Mouse (Mus musculus): ENCODE data around the gene Limch1. TPM values are rescaled to one million over a fixed set of nuclear protein-coding genes. Genes with fewer than 3 reads are reported as not detected.

Gene Limch1
- polyA plus RNA-seq, 1 experiment from 2014 or later = 12.9 TPM

DNA sequence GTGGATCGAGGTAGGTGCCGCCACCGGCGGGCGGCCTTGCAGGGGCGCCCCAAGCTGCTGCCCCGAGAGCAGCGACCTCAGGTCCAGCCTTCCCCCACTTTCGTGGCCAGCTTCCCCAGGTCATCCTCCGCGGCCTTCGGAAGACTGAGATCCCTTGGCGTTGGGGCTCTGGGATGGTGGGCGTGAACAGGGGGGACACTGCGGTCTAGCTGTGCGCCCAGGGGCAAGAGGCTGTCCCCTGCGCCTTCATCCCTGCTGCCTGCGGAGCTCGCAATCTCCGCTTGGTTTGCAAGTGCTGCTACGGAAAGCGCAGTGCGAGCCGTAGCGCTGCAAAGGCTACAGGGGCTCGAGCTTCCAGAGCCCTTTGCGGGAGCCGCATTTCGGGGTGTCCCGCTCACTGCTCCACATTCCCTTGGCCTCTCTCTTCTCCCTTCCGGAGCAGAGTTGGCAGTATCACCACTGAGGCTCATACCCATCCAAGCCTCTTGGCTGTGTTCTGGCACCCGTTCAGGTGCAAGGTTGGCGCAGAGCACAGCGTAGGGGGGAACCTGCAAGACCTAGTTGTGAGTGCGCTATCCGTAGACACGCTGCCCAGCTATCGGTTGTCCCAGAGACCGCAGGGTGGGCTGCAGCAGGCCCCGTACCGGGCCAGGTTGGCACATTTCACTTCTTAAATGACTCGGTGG, 512 bp downstream of the Limch1 start:
- DNase-seq (ENCODE audit: low spot score) = no peak

DNA sequence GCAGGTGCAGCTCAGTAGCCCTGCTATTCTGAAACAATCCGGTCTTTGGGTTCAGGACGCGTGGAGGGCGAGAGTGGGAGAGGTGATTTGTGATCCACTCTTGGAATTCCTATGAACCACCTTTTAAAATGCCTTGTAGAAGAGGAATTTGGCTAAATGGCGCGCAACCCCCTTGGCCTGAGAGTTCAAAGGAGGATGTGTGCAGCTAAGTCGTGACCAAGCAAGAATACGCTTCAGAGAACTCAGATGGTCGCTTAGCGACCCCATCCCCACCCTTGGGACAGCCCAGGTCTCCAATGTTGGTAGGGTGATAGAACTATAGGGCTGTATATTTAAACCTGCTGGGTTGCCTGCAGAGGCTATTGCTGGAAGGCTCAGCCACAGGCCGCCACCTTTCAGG, 1.1 kb downstream of the Limch1 start:
- DNase-seq (ENCODE audit: low spot score) = no peak

DNA sequence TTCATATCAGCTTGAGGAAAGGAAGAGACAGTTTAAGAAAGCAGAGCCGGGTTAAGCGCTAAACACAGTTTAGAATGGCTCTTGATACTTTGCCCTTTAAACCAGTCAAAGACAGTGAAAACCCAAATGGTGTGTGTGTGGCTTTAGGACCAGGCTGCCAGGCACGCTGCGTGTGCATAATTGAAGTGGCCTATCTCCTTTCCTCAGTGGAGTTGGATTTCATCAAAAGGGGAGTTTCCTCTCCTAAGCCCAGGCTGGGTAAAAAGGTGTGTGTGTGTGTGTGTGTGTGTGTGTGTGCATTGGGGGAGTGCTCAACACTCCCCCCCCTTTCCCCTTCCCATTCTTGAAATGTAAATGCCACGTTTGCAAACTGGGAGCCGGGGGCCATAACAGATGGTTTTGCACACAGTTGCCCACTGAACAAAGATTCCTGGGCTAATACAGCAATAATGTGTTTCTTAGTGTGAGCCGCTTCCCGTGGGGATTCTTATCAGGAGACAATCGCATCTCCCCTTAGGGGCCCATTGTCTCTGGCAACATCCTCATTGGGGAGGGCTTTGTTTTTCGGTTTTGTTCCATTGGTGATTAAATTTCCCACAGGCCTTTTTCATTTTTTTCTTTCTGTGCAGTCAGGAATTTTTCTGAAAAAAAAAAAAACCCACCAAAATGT, 2.3 kb downstream of the Limch1 start:
- no peak for DNase-seq (ENCODE audit: low spot score)

DNA sequence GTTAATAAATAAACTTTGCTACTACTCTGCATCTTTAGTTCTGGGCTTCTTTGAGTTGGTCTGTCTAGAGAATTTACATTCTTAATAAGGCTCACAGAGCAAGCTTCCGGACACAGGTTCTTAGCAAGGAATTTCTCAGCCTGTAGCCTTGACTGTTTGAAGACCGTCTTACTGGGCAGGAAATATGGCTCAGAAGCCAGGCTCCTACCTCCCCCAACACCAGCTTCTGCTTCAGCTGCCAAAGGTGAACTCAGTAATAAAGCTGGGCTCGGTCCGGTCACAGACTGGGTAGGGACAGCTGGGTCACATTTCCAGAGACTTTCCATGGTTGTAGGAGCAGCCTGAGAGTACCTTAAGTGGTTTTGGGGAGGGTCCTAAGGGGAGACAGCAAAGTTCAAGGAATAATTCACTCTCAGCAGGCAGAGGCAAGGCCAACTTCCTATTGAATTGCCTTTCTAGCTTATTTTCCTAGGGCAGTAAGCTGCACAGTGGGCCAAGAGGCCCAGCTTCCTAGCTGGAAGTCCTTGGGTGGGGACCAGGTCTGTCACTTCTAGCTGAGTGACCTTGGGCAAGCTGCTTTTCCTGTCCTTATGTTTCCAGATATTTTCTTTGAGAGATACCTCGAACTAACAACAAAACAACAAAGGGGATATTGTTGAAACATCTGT, 3.0 kb downstream of the Limch1 start:
- no peak for DNase-seq (ENCODE audit: low spot score)

DNA sequence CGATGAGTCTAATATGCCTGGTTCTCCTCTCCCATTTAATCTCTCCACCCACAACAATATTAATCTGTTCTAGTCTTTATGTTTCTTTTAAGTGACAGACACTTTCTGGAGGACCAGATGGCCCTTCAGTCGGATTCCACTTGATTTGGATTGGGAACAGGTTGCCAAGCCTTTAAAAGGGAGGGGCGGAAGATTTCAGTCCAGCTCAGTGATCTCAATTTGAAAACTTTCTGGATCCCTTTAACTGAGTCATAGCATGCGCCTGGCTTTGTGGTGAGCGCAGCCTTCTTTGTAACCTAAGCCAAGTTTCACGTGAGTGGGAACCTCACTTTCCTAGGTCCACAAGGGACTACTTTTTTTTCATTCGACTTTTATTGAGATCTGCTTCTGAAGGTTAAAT, 5.0 kb downstream of the Limch1 start:
- DNase-seq (ENCODE audit: low spot score) = no peak

DNA sequence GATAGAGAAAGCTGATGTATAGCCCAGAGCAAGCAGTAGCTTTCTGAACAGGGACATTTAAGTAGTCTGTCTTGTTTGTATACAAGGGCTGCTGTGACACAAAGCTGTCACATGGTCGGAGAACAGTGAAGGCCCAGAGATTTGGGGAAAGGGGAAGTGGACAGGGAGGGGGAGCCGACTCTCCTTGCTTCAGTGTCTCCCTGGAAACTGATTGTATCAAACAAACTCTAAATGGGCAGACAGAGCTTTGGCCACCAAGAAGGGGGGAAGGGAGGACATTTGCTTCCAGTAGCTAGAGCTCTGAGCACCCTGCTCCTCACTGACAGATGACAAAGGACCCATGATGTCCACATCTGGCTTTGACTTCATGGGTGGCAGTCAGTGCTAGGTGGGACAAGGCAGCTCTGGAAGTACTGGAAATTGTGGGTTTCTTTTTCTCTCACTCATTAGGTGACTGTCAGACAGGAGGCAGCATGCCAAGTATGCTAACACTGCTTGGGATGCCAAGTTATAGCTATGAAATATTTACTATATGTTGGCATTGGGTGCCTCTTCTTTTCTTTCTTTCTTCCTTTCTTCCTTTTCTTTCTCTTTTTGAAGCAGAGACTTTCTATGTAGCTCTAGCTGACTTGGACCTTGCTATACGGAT, 5.8 kb downstream of the Limch1 start:
- no peak for DNase-seq (ENCODE audit: low spot score)

DNA sequence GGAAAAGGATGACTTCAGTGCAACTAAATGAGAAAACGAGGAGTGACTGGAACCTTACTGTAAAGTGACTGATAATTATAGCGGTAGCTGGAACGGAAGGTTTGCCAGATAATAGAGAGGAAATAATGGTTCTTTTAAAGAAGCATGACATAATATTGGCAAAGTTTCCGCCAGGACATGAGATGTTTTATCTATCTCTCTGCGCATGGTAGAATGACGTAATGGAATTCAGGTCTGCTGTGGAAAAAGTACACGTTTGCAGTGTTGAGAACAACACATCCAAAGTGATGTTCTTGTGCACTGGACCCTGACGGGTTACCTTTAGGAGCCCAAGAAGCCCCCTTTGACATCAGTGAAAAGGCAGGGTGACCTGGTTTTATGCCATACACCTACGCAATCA, 8.0 kb downstream of the Limch1 start:
- DNase-seq (ENCODE audit: low spot score) = no peak

DNA sequence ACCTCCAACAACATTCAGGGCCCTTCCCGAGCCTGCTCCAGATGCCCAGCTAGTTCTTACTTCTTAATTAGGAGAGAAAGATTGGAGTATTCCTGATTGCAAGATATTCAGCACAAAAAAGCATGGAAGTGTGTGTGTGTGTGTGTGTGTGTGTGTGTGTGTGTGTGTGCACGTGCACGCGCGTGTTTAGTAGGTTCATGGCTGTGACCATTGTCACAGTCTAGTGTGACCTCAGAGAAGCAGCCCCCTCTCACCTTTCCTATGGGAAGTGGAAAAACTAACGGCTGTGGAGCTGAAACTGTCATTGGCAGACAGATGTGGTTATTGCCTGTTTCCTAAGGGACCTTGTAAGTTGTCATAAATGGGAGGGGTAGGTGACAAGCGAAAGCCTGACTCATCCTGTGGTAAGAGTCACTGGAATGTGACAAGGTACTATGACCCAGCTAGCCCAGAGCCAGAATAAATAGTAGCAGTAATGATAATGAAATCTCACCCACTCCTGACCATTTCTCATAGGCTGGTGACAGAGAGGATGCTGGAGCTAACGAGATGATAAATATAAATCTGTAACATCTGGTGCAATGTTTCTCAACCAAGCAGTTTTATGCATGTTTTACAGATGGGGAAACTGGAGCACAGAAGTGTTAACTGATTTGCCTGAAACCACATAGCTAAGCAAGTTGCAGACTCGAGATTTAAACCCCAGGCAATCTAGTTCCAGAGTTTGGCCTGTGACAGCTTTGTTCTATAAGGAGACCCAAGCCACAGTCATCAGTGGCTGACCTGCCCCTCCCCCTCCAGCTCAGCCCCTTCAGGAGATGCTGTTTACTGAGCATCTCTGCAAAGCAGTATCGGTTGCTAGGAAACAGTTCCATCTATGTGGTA, 11.4 kb downstream of the Limch1 start:
- DNase-seq (ENCODE audit: low spot score) = no peak

DNA sequence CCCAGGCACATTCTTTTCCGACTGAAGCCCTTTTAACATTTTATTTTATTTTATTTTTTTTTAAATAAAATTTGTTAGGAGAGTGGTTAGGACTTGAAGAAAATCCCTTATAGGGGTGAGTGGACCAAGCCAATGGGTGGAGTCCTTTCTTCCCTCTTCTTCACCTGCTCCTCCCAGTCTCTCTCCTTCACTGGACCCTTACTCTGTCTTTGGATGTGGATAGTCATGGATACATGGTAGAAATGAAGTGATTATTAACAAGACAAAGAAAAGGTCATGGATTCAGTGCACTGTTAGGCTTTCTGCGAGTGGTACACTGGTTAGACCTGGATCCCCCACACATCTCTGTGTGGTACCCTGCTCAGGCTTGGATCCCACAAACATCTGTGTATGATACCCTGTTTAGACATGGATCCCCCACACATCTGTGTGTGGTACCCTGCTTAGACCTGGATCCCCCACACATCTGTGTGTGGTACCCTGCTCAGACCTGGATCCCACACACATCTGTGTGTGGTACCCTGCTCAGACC, 12.1 kb downstream of the Limch1 start:
- no peak for DNase-seq (ENCODE audit: low spot score)

DNA sequence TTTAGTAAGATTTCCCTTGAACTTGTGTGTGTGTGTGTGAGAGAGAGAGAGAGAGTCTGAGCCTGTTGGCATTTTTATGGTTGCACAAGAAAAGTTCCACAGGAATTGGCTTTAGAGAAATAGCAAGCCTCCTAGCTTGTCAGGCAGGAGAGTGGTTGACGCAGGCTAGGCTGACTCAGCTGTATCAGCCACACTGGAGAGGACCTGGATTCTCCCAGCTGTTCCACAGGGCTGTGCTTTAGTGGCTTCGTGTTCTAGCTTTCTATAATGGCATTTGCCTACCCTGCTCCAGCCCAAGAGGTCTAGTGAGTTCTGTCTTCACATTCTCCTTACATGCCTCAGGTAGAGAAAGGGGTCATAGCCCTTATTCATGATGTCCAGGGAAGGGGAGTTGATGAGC, 13.7 kb downstream of the Limch1 start:
- no peak for DNase-seq (ENCODE audit: low spot score)

DNA sequence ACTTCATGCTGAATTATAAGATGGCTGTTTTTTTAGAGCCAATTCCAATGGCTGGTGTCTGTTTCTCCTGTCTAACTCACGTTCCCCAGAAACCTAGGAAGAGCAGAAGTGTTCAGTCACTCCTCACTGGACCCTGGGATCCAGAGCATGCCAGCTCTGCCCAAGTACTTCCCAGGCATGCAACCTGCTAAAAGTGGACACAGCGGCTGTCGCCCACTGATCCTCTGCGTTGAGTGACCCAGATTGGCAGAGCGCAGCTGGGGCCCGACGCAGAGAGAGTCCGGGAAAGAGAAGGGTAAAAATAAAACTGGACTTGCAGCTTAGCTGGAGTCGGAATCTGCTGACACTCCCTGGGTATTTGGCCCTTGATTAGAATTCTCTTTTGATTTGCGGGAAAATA, 15.1 kb downstream of the Limch1 start:
- no peak for DNase-seq (ENCODE audit: low spot score)

DNA sequence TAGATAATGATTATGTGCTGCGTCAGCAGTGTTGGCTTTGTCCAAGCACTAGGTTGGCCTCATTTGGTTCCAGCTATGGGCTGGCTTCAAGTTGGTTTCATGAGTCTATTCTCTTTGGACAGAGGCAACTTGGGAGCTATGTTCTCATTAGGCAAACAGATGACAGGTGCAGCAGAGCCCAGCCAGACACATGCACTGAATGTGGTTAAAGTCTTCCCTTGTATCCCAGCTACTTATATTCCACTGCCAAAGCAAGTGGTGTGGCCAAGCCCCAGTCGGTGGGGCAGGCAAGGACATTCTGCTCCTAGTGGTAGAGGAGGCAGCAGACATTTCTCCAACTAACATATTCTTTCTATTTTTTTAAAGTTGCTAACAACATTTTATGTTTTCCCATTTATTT, 16.4 kb downstream of the Limch1 start:
- DNase-seq (ENCODE audit: low spot score) = no peak

DNA sequence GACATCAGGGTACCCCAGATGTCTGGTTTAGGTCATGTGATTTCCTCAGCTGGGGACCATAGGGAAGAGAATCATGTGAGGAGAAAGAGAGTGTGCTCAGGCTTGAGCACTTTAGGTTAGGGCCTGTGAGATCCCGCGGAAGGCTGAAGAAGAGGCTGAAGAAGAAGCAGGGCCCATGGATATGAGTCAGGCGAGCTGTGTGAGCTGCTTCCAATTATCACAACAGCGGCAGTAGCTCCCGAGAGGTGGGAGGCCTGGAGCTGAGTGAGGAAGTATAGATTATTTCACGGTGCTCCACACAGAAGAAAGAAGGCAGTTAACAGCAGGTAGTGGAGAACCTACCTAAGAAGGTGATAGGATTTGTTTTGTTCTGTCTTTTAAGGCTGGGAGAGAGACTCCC, 18.5 kb downstream of the Limch1 start:
- no peak for DNase-seq (ENCODE audit: low spot score)

DNA sequence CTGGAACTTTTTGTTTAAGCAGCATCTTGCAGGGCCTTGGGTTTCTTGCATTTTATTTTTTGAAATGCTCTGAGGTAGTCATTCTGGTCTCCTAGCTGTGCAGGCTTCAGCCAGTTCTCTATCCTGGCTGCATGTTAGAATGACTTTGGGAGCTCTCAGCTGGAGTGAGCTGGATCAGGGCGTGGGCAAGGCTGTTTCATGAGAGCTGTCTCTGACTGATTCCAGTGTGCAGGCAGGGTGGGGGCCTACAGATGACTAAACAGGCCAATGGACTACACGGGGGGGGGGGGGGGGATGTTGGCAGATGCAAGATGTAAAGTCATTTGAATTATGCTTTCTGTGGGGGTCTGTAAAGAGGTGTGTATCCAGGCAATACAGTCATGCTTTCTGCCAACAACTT, 20.3 kb downstream of the Limch1 start:
- DNase-seq (ENCODE audit: low spot score) = no peak

DNA sequence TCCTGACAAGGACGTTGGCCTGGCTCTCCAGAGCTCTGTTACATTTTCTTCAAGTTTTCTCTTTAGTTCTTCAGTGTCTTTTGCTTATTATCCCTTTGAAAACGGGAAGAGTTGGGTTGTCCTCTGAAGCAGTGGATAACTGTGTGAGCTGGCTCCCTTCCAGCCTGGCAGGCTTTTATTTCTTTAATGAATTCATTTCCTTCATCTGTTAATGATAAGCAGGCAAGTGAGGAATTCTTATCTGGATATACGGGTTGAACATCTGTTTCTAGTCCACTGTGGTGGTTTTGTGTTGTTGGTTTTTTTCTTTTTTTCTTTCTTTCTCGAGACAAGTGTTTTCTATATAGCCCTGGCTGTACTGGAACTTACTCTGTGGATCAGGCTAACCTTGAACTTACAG, 22.4 kb downstream of the Limch1 start:
- DNase-seq (ENCODE audit: low spot score) = no peak

DNA sequence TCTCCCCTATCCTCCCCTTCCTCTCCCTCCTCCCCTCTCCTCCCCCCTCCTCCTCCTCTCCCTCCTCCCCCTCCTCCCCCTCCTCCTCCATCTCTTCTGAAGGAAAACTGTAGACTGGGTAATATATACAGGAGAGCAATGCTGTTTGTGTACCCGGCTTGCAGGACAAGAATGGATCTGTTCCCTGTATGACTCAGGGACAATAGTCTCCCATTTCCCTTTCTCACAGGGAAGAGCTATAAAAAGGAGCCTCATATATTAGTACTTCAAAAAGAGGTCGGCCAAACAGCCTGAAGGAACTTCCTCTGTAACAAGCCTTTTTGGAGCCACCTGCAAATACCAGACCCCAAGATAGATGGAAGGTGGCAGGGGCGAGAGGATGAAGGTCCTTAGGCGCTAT, 23.4 kb downstream of the Limch1 start:
- DNase-seq (ENCODE audit: low spot score) = no peak

DNA sequence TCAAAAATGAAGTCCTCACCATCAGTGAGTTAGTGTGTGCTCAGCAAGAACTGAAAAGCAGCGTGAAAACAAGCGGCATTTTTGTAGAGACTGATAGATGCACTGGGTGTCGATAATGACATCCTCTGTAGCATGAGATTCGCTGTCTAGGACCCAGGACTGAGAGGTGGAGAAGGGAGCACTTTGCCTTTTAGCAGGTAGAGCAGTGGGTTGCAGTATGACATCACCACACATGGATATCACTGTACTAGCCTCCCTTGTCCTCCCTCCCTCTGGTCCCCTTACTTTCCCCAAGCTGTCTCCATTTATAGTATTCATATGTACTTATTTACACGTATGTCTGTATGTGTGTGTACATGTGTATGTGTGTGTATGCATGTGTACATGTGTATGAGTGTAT, 23.9 kb downstream of the Limch1 start:
- no peak for DNase-seq (ENCODE audit: low spot score)

DNA sequence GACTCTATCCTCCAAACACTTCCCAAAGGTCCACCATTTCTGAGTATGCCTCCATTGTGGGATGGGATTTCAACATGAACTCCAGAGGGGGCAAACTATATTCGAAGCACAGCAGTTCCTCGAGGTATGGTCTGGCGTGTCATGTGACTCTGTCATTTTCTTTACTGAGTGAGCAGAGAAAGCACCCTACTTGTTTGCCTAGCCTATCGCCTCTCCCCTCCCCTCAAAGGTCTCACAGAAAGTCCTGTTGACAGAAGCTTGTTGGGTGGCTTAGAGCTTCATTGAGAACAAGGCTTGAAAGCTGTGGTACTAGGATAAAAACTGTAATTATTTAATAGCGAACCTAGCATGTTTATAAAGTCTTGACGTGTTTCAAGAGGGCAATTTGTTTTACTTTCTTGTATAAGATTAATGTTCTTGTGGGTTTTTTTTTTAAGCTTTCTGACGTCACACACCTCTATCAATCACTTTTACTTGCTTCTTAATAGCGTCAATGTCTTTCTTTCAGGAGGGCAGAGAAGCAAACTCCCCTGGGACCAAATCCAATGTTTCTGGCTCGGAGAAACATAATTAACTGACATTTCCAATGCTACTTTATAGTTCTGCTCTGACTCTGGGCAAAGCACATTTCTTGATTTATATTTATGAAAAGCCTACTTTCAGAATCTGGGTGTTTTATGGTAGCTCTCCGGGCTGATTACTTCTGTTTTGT, 32.5 kb downstream of the Limch1 start:
- no peak for DNase-seq (ENCODE audit: low spot score)

DNA sequence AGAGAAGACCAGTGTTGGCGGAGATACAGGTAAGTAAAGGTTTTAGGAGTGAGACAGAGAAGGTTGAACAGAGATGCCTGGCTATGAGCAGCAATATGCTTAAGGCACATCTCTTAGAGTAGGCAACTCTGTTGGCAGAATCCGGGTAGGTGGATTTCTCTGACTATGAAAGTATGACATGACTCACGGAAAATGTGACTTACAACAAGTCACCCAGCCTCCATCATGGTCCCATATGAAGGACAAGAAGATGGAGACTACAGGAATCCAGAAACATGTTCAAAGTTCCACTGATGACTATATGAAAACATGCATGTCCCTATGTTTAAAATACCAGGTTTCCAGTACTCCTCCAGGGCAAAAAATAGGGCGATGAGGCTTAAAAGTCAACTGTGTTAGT, 34.7 kb downstream of the Limch1 start:
- no peak for DNase-seq (ENCODE audit: low spot score)

DNA sequence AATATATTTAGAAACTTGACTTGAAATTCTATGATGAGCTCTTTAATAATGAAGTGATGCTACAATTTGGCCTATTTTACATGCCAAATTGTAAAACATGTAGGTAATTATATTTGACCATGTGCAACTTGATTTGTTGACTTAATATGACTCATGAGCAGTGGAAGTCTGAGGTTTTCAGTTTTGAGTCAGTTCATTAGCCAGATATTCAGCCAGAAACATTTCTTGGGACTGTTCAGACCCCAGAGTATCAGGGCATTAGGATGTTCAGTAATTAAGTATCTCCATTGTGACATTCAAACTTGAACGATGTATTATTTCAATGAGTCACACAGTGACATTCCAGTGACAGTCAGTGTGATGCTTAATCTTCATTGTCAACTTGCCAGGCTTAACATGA, 35.9 kb downstream of the Limch1 start:
- DNase-seq (ENCODE audit: low spot score) = no peak

Data from thymus, postnatal 0 days (tissue).